Mouse (Mus musculus): ENCODE measurements around the gene Robo3. TPM values are rescaled to one million over a fixed set of nuclear protein-coding genes. Genes with fewer than 3 reads are reported as not detected.
A peak's percentile ranks its signal among the peaks of the same experiment; 100 is the strongest.

Robo3 gene
- polyA plus RNA-seq, 1 experiment from 2014 or later, result 13.3 TPM

DNA sequence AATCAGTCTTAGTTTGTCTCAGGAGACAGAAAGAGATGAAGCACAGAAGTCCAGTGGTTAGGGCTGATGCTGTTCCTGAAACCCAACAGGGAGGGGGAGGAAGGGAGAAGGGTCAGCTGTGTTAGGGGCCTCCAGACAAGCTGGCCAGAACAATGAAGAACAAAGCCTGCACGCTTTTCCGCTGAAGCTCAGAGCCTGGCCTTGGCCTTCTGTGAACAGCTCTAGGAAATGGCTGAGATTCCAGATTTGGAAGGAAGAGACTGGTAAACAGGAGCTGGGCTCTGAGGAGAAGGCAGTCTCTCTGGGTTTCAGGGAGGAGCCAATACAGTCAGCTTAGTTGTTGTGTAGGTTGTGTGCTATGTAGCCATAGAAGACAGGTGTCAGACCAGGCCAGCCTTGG lies 32.5 kb downstream of the Robo3 start:
- Histone ChIP-seq H3K36me3 (ENCODE audit: control insufficient read depth, insufficient read depth, low read length) (no peaks in the 10 kb centered on the region), H3K4me3 (replicated peaks; ENCODE audit: low read depth, low read length) (no peak overlapping the region), H3K4me1 (ENCODE audit: control insufficient read depth, insufficient read depth, low read length) (no peaks in the 10 kb centered on the region), H3K9me3 (ENCODE audit: control insufficient read depth, low read length) (no peaks in the 10 kb centered on the region), H3K27ac (replicated peaks; ENCODE audit: low read depth, low read length) (no peak overlapping the region), H3K27me3 (ENCODE audit: control insufficient read depth, insufficient read depth, low read length) (no peaks in the 10 kb centered on the region), H3K4me2 (ENCODE audit: low read length) (no peak overlapping the region), H3K9ac (replicated peaks; ENCODE audit: low read length) (no peak overlapping the region)
- DNase-seq (no peak), ATAC-seq (ENCODE audit: low FRiP score, low TSS enrichment) (no peak)
- WGBS, result 44% methylated on average over 2 of the region's 2 CpGs

DNA sequence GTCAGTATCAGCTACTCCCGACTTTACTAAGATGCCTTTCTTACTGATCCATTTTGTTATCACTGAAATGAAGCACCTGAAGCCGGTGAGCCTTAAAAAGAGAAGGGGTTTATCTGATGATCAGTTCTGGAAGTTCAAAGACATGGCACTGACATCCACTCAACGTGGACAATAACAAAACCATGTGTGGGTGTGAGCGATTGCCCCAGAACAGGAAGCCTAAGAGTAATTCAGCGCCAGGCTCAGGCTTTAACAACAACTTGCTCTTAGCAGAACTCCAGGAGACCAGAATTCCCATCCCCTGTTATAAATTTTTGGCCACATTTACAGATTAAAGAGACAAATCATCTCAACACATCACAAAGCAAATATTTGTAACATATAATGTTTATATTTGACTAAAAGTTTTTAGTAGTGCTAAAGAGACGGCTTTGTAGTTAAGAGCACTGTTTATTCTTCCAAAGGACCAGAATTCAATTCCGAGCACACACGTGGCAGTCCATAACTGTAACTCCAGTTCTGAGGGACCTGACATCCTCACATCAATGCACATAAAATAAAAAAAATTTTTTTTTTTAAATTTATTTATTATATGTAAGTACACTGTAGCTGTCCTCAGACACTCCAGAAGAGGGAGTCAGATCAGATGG lies 39.4 kb downstream of the Robo3 start:
- H3K9me3 ChIP-seq (ENCODE audit: control insufficient read depth, low read length), result no peaks in the 10 kb centered on the region
- H3K9ac ChIP-seq (replicated peaks; ENCODE audit: low read length), result no peak overlapping the region
- no peak overlapping the region for H3K4me2 ChIP-seq (ENCODE audit: low read length)
- H3K4me3 ChIP-seq (replicated peaks; ENCODE audit: low read depth, low read length), result no peak overlapping the region
- WGBS, result 82% methylated on average over 8 of the region's 8 CpGs
- DNase-seq, result no peak
- no peaks in the 10 kb centered on the region for H3K27me3 ChIP-seq (ENCODE audit: control insufficient read depth, insufficient read depth, low read length)
- no peak for ATAC-seq (ENCODE audit: low FRiP score, low TSS enrichment)
- no peak overlapping the region for H3K27ac ChIP-seq (replicated peaks; ENCODE audit: low read depth, low read length)
- H3K4me1 ChIP-seq (ENCODE audit: control insufficient read depth, insufficient read depth, low read length), result no peaks in the 10 kb centered on the region
- H3K36me3 ChIP-seq (ENCODE audit: control insufficient read depth, insufficient read depth, low read length), result no peaks in the 10 kb centered on the region

DNA sequence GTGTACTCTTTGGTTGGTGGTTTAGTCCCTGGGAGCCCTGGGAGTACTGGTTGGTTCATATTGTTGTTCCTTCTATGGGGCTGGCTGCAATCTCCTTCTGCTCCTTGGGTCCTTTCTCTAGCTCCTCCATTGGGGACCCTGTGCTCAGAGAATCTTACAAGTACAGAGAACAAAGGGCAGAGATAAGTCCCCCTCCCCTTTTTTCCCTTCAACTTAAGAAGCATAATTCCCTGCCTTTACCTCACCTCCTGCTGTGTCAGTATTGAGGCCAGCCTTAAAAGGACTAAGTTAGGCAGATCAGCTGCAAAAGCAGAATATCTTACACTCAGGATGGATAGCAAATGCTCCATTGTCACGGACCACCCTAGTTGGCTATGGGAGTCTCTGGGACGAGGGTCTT lies 41.0 kb downstream of the Robo3 start:
- ATAC-seq (ENCODE audit: low FRiP score, low TSS enrichment), result no peak
- Histone ChIP-seq H3K4me3 (replicated peaks; ENCODE audit: low read depth, low read length) (no peak overlapping the region), H3K27ac (replicated peaks; ENCODE audit: low read depth, low read length) (no peak overlapping the region), H3K4me1 (ENCODE audit: control insufficient read depth, insufficient read depth, low read length) (no peaks in the 10 kb centered on the region), H3K27me3 (ENCODE audit: control insufficient read depth, insufficient read depth, low read length) (no peaks in the 10 kb centered on the region), H3K9ac (replicated peaks; ENCODE audit: low read length) (no peak overlapping the region), H3K4me2 (ENCODE audit: low read length) (no peak overlapping the region), H3K36me3 (ENCODE audit: control insufficient read depth, insufficient read depth, low read length) (no peaks in the 10 kb centered on the region), H3K9me3 (ENCODE audit: control insufficient read depth, low read length) (no peaks in the 10 kb centered on the region)
- no peak for DNase-seq
- 52% methylated on average over 2 of the region's 2 CpGs for WGBS

DNA sequence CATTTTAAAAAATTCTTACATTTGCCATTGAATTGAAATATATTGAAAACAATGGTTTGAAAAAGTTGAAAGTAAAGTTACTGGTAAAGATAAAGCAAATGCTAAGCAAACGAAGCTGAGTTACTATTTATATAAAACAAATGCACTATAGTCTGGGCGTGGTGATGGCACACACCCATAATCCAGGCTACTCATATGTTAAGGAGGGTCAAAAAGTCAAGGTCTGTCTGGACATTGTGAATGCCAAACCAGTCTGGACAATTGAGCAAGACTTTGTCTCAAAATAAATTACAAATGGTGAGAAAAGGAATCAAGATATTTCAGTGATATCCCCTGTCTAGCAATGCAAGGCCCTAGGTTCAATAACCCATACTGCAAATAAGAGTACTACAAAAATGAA lies 42.2 kb downstream of the Robo3 start:
- WGBS, result 71% methylated on average over 2 of the region's 2 CpGs
- no peak for ATAC-seq (ENCODE audit: low FRiP score, low TSS enrichment)

DNA sequence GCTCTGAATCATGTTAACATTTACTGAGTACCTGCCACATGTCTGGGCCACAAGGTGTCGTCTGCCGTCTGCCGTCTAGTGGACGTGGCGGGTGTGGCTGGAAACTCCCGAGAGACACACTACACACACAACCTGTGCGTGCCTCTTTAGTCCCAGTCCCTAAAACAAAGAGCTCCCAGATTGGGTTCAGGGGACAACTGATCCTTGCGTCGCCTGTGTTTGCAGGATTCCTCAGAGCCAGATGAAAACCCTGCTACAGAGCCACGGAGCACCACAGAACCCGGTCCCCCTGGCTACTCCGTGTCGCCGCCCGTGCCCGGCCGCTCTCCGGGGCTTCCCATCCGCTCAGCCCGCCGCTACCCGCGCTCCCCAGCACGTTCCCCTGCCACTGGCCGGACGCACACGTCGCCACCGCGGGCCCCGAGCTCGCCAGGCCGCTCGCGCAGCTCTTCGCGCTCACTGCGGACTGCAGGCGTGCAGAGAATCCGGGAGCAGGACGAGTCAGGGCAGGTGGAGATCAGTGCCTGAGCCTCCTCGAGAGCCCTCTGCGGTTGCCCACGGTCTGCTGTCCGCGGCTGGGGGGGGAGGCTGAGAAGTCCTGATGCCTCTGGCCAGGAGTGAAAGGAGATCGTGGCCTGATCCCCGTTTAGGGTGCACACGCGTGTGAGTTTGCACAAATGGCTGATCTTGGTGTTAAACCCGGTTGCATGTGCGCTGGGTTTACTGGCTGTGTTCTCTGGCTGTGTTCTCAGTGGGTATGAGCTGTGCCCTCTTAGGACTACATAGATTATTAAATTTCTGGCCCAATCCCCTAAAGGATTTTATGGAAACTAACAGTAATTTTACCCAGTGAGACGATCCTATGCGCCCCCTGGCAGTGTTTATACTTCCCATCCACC lies 48.5 kb downstream of the Robo3 start:
- Histone ChIP-seq H3K4me1 (ENCODE audit: control insufficient read depth, insufficient read depth, low read length) (0 out of 2 replicates have a peak, but pooled peaks cover 3% of the 10 kb centered on the region), H3K4me3 (replicated peaks; ENCODE audit: low read depth, low read length) (peak overlapping the region; percentile 49), H3K27me3 (ENCODE audit: control insufficient read depth, insufficient read depth, low read length) (no peaks in the 10 kb centered on the region), H3K9me3 (ENCODE audit: control insufficient read depth, low read length) (no peaks in the 10 kb centered on the region), H3K36me3 (ENCODE audit: control insufficient read depth, insufficient read depth, low read length) (no peaks in the 10 kb centered on the region), H3K27ac (replicated peaks; ENCODE audit: low read depth, low read length) (peak overlapping the region; percentile 61), H3K4me2 (ENCODE audit: low read length) (peak overlapping the region; percentile 81), H3K9ac (replicated peaks; ENCODE audit: low read length) (peak overlapping the region; percentile 79)
- peak; percentile 75 for ATAC-seq (ENCODE audit: low FRiP score, low TSS enrichment)
- peak; percentile 79 for DNase-seq
- 7% methylated on average over 54 of the region's 54 CpGs for WGBS

More for the DNA sequence above, 42.2 kb downstream of the Robo3 start:
- no peak overlapping the region for H3K4me3 ChIP-seq (replicated peaks; ENCODE audit: low read depth, low read length)
- no peak for DNase-seq
- no peaks in the 10 kb centered on the region for H3K36me3 ChIP-seq (ENCODE audit: control insufficient read depth, insufficient read depth, low read length)
- no peaks in the 10 kb centered on the region for H3K27me3 ChIP-seq (ENCODE audit: control insufficient read depth, insufficient read depth, low read length)
- H3K4me2 ChIP-seq (ENCODE audit: low read length), result no peak overlapping the region
- no peaks in the 10 kb centered on the region for H3K4me1 ChIP-seq (ENCODE audit: control insufficient read depth, insufficient read depth, low read length)
- no peaks in the 10 kb centered on the region for H3K9me3 ChIP-seq (ENCODE audit: control insufficient read depth, low read length)
- H3K27ac ChIP-seq (replicated peaks; ENCODE audit: low read depth, low read length), result no peak overlapping the region
- no peak overlapping the region for H3K9ac ChIP-seq (replicated peaks; ENCODE audit: low read length)

DNA sequence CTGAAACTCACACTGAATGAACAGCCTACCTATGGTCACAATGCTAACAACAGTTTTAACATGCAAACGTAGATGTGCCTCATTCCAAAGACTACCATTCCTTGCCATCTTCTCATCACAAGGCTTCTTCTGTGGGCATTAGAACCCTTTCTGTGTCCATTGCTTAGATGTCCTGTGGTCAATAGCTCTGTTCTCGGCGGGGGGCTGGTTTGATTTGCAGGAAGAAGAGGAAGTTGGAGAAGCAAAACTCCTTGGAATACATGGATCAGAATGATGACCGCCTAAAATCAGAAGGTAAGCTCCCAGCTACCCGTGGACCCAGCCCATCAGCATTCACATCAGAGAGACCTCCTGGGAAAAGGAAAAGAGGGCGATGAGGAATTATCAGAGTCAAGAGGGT lies 49.9 kb downstream of the Robo3 start:
- Histone ChIP-seq H3K4me2 (ENCODE audit: low read length) (no peak overlapping the region), H3K4me3 (replicated peaks; ENCODE audit: low read depth, low read length) (no peak overlapping the region), H3K4me1 (ENCODE audit: control insufficient read depth, insufficient read depth, low read length) (0 out of 2 replicates have a peak, but pooled peaks cover 3% of the 10 kb centered on the region), H3K36me3 (ENCODE audit: control insufficient read depth, insufficient read depth, low read length) (no peaks in the 10 kb centered on the region), H3K9ac (replicated peaks; ENCODE audit: low read length) (no peak overlapping the region), H3K27me3 (ENCODE audit: control insufficient read depth, insufficient read depth, low read length) (no peaks in the 10 kb centered on the region), H3K27ac (replicated peaks; ENCODE audit: low read depth, low read length) (no peak overlapping the region), H3K9me3 (ENCODE audit: control insufficient read depth, low read length) (no peaks in the 10 kb centered on the region)
- no peak for DNase-seq
- no peak for ATAC-seq (ENCODE audit: low FRiP score, low TSS enrichment)
- WGBS, result 96% methylated on average over 6 of the region's 6 CpGs

DNA sequence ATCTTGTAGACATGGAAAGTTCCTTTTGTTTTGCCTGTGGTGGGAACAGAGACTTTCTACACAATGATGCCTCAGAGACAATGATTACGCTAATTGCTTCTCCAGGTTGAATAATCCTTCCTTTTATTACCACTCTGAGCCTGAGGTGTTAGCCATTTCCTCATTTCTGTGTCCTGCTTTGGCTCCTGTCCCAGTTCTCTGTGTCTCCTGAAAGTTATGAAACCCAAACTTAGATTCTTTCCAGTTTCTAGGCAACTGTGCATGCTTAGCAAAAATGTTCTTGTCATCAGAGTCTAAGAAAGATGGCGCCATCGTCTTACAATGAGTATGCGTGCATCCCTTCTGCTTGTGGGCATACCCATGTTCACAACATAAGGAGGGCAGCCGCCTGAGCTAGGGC lies 57.3 kb downstream of the Robo3 start:
- 85% methylated on average over 5 of the region's 5 CpGs for WGBS
- H3K27me3 ChIP-seq (ENCODE audit: control insufficient read depth, insufficient read depth, low read length), result no peaks in the 10 kb centered on the region
- no peaks in the 10 kb centered on the region for H3K36me3 ChIP-seq (ENCODE audit: control insufficient read depth, insufficient read depth, low read length)
- no peaks in the 10 kb centered on the region for H3K4me1 ChIP-seq (ENCODE audit: control insufficient read depth, insufficient read depth, low read length)
- H3K4me2 ChIP-seq (ENCODE audit: low read length), result no peak overlapping the region
- DNase-seq (no peak), ATAC-seq (ENCODE audit: low FRiP score, low TSS enrichment) (no peak)
- no peak overlapping the region for H3K4me3 ChIP-seq (replicated peaks; ENCODE audit: low read depth, low read length)
- H3K9ac ChIP-seq (replicated peaks; ENCODE audit: low read length), result no peak overlapping the region
- H3K27ac ChIP-seq (replicated peaks; ENCODE audit: low read depth, low read length), result no peak overlapping the region
- H3K9me3 ChIP-seq (ENCODE audit: control insufficient read depth, low read length), result no peaks in the 10 kb centered on the region

DNA sequence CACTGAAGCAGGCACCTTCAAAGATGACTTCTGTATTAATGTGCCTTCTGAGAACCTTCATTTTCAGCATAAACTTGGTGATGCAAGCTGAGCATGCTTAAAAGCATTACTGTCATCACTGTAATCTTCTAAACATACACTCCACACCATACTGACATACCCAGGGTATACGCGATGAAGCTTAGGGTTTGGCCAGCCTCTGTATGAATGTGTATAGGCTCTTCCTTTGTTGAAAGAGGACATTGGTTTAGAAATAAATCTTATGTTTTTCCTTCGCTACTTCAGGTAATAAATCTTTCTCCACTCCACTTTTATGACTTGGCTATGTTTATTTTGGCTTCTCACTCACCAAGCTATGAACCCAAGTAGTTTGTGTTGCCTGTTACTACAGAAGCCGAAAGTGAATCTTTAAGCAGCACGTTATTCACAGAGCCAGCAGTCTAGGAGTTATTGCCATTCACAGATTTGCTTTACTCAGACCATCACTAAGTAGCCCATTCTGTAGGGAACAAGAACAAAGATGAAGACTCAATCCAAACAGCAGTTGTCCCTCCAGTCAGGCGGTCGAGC lies 61.7 kb downstream of the Robo3 start:
- Histone ChIP-seq H3K27me3 (ENCODE audit: control insufficient read depth, insufficient read depth, low read length) (no peaks in the 10 kb centered on the region), H3K4me2 (ENCODE audit: low read length) (no peak overlapping the region), H3K9ac (replicated peaks; ENCODE audit: low read length) (no peak overlapping the region), H3K36me3 (ENCODE audit: control insufficient read depth, insufficient read depth, low read length) (no peaks in the 10 kb centered on the region), H3K4me1 (ENCODE audit: control insufficient read depth, insufficient read depth, low read length) (no peaks in the 10 kb centered on the region), H3K9me3 (ENCODE audit: control insufficient read depth, low read length) (no peaks in the 10 kb centered on the region), H3K4me3 (replicated peaks; ENCODE audit: low read depth, low read length) (no peak overlapping the region), H3K27ac (replicated peaks; ENCODE audit: low read depth, low read length) (no peak overlapping the region)
- 82% methylated on average over 7 of the region's 7 CpGs for WGBS
- no peak for DNase-seq
- no peak for ATAC-seq (ENCODE audit: low FRiP score, low TSS enrichment)
